Mouse (Mus musculus) naive thymus-derived CD4-positive, alpha-beta T cell, adult 2 months (primary cell): ENCODE results near the gene Zfp711.

Experiments used
- DNase-seq: peaks from one replicate; pipeline ENCODE4 v3.0.0-alpha.2; 2011; ENCODE audit warnings: low read depth

Gene Zfp711

GRCm38 (mm10) chrX:112600511-112601305, at the start of gene Zfp711:
TSS of gene Zfp711 (plus strand) at chrX:112600526.
- DNase-seq = no peak

GRCm38 (mm10) chrX:112567716-112568115, 32.6 kb upstream of the Zfp711 start:
- DNase-seq = no peak

- no peak for DNase-seq
Observed at GRCm38 (mm10) chrX:112601306-112602120, 1.2 kb downstream of the Zfp711 start.

- no peak for DNase-seq
Observed at GRCm38 (mm10) chrX:112675525-112675924, 75.2 kb downstream of the Zfp711 start.

GRCm38 (mm10) chrX:112680605-112681004, 80.3 kb downstream of the Zfp711 start:
- DNase-seq = no peak
